Mouse (Mus musculus): ENCODE results near the gene Stk11.

- no peak for TF ChIP-seq POLR2A (IDR thresholded peaks at IDR 0.05; ENCODE audit: low read depth, low read length)
- no peak for TF ChIP-seq CTCF (IDR thresholded peaks at IDR 0.05; ENCODE audit: borderline replicate concordance, insufficient read depth, low read length)
Measured at GRCm38 (mm10) chr10:80140666-80141035, 25.0 kb downstream of the Stk11 start, which contains the start of gene Cbarp.
